Mouse (Mus musculus) midbrain, embryonic 10.5 days (tissue): ENCODE measurements at regions not wholly inside any gene's neighbourhood (a gene's known extent, or its start where the extent isn't known, plus 50 kb on each side); places are given as distances from the start of the nearest gene placed in this dataset.

Experiments used
- DNase-seq: peaks from one replicate; pipeline ENCODE4 v3.0.0-alpha.2; 2017; ENCODE audit warnings: low spot score
- H3K27ac ChIP-seq: fragments of 300-500 bp; sonication (generic); replicated peaks from 2 replicates; pipeline ENCODE4 v1.5.1; 2016; ENCODE audit warnings: mild to moderate bottlenecking
- H3K27me3 ChIP-seq: fragments of 300-500 bp; sonication (generic); 2 replicates; pipeline ENCODE4 v1.6.1; 2016; ENCODE audit warnings: low read depth, mild to moderate bottlenecking; ENCODE audit not compliant: poor library complexity, severe bottlenecking
- H3K36me3 ChIP-seq: fragments of 300-500 bp; sonication (generic); 2 replicates; pipeline ENCODE4 v1.6.1; 2016; ENCODE audit warnings: mild to moderate bottlenecking, moderate library complexity
- H3K4me1 ChIP-seq: fragments of 300-500 bp; sonication (generic); 2 replicates; pipeline ENCODE4 v1.6.1; 2016
- H3K4me3 ChIP-seq: fragments of 300-500 bp; sonication (generic); 2 replicates; pipeline ENCODE4 v1.5.1; 2016; ENCODE audit warnings: mild to moderate bottlenecking, moderate library complexity
- H3K9me3 ChIP-seq: fragments of 300-500 bp; sonication (generic); replicated peaks from 2 replicates; pipeline ENCODE4 v1.6.1; 2016; ENCODE audit warnings: mild to moderate bottlenecking
- WGBS: fragments of 180-500 bp; shearing (Covaris S2); methylation state at CpG from one replicate; pipeline ENCODE4 v1.1.7; 2016; 5-methylcytosine and 5-hydroxymethylcytosine counted together

DNA sequence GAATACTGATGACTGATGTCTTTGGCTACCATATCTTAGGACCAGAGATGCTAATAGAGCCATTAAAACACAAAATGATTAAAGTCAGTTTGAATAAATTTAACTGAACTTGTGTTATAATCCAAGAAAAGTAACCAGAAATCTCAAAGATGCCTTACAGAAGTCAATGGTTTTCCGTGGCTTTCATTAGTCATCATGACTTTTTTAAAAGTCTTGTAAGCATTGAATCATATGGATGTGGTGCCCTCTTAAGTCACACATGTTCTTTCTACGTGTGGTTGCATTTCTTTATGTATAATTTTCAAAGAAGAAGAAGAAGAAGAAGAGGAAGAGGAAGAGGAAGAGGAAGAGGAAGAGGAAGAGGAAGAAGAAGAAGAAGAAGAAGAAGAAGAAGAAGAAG, 178.2 kb downstream of the Mreg start:
- Histone ChIP-seq H3K27me3 (no peaks in the 10 kb centered on the region), H3K4me1 (peaks cover 7% of the 10 kb centered on the region), H3K4me3 (no peak overlapping the region), H3K27ac (no peak overlapping the region), H3K9me3 (no peaks in the 10 kb centered on the region), H3K36me3 (no peaks in the 10 kb centered on the region)
- 86% methylated on average over 2 of the region's 2 CpGs for WGBS
- DNase-seq, result no peak

DNA sequence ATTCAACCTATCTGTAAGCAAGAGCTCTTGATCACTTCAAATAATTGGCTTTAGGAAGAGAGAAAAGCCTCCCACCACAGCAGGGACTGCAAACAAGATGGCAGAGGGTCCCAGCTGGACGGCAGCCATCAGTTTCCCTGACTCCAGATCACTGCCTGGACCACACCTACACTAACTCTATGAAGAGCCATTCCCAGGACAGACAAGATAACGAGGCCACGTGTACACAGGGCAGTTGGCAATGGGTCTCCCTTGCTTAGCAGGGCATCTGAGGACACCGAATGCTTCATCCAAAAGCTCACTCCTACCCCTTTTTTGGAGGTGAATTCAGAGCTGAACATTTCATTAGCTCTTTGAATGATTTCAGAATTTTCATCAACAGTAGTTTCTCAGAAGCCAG, 179.9 kb downstream of the Mreg start:
- Histone ChIP-seq H3K4me3 (no peak overlapping the region), H3K36me3 (no peaks in the 10 kb centered on the region), H3K4me1 (no peaks in the 10 kb centered on the region), H3K27ac (no peak overlapping the region), H3K9me3 (no peaks in the 10 kb centered on the region), H3K27me3 (no peaks in the 10 kb centered on the region)
- DNase-seq, result no peak
- 80% methylated on average over 4 of the region's 4 CpGs for WGBS

DNA sequence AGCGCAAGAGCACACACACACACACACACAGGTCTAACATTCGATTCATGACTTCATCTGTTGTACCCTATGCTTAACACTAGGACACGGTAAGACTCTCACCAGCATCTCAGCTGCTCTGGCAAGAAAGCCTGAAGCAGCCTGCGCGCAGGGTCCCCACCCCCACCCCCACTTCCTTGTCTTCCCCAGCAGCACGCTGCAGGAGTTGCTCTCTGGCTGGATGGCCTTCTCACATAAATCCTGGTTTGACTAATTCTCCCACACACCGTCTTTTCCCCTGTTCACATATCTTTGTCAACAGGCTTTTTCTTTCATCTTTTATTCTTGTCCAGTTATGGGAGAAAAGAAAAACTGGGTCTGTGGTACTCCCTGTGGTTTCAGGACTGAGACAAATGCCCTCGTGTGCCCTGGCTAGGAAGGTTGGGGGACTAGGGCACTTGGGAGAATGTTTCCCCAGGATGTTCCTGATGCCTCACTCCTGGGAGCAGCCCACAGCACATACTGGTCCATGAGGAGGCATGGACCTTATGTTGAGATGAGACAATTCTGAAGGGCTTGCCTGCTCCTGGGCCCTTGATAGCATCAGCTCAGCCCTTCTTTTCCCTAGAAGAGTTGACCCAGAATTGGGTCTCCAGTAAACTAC, 181.2 kb downstream of the Mreg start:
- H3K4me3 ChIP-seq, result no peak overlapping the region
- WGBS, result 64% methylated on average over 8 of the region's 8 CpGs
- no peaks in the 10 kb centered on the region for H3K9me3 ChIP-seq
- no peak overlapping the region for H3K27ac ChIP-seq
- DNase-seq, result no peak
- H3K27me3 ChIP-seq, result no peaks in the 10 kb centered on the region
- H3K4me1 ChIP-seq, result no peaks in the 10 kb centered on the region
- H3K36me3 ChIP-seq, result no peaks in the 10 kb centered on the region

DNA sequence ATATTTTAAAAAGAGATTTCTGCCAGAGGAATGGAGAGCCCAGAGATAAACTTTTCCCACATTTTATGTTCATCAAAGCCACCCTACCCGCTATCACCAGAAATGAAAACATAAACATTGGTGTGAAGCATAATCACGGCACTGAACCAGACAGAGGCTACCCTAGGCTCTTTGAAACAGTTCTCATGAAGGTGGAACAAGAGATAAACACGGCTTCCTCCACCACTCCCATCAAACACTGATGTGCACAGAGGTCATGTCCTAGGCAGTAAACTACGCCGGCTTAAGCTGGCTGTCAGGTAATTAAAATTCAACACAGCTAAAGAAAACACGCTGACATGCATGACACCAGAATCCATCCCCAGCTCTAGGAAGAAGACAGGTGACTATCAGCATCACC, 182.5 kb downstream of the Mreg start:
- Histone ChIP-seq H3K4me3 (no peak overlapping the region), H3K27me3 (no peaks in the 10 kb centered on the region), H3K9me3 (no peaks in the 10 kb centered on the region), H3K27ac (no peak overlapping the region), H3K4me1 (no peaks in the 10 kb centered on the region), H3K36me3 (no peaks in the 10 kb centered on the region)
- no peak for DNase-seq
- WGBS, result 87% methylated on average over 6 of the region's 6 CpGs

DNA sequence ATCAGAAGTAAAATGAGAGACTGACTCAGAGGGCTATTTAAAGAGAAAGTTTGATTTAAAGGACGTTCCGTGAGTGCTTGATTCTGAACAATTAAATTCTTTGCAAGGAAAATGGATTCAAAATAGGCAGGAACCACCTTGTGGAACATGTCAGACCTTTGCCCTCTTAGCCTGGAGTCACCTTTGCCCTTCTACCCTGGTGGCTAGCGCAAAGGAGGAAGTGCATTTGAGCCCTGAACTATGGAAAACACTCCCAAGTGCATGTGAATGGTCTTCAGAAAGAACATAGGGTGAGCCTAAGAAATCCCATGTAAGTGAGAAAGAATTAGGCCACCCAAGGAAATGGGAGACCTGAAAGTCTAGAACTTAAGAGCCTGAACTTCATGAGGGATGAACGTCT, 185.2 kb downstream of the Mreg start:
- H3K9me3 ChIP-seq, result no peaks in the 10 kb centered on the region
- no peak overlapping the region for H3K4me3 ChIP-seq
- no peaks in the 10 kb centered on the region for H3K4me1 ChIP-seq
- H3K27me3 ChIP-seq, result no peaks in the 10 kb centered on the region
- H3K36me3 ChIP-seq, result no peaks in the 10 kb centered on the region
- no peak for DNase-seq
- WGBS, result 88% methylated on average over 4 of the region's 4 CpGs
- no peak overlapping the region for H3K27ac ChIP-seq

DNA sequence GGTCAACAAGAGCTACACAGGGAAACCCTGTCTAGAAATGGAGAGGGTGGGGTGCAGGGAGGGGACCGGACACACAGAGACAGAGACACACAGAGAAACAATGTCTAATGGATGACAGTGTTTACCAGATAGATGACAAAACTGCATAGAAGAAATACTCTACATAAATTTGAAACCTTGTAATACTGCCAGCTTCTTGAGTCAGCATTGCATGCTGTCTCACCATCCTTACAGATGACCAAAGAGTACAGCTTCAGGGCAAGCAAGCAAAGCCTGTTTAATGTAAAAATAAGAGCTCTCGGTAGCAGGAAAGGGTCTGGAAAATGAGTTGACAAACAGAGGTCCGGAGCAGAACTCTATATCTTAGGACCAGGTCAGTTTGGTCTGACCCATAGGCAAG, 189.5 kb downstream of the Mreg start:
- Histone ChIP-seq H3K4me1 (peaks cover 3% of the 10 kb centered on the region; the same call in 1 of the 2 replicates), H3K27ac (no peak overlapping the region), H3K4me3 (no peak overlapping the region), H3K36me3 (no peaks in the 10 kb centered on the region), H3K9me3 (no peaks in the 10 kb centered on the region), H3K27me3 (no peaks in the 10 kb centered on the region)
- no peak for DNase-seq
- 94% methylated on average over 3 of the region's 3 CpGs for WGBS

DNA sequence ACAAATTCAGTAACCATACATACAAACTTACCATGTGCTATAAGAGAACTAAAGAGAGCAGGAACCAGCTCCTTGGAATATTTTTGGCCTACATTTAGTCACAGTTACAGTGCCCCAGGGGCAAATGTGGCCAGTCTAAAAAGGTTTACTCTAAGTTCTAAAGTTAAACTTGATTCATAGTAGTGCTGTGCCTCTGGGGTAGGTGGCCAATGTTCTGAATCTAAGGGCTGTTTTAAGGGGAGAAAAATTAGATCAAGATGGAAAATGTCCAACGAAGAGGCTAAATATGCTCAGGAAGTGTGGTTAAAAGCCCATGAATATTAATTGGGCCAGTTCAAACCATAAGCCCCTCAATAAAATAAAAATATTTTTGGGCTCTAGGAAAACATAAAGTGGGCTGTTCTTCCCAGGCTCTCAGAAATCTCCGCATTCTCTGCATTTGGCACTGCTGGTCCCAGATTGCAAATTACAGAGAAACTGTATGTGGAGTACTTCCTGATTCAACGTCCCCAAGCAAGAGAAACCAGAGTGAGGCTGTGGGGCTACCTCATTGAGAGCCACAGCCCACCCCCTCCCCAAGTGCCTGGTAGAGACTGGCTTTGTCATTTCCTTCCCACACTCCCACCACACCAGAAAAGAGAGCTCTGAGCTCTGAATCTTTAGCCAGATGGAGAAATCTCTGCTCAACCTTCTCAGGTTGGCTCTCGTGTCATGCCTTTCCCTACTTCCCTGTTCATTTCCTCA, 193.5 kb downstream of the Mreg start:
- DNase-seq, result no peak
- no peaks in the 10 kb centered on the region for H3K9me3 ChIP-seq
- H3K27me3 ChIP-seq, result no peaks in the 10 kb centered on the region
- no peak overlapping the region for H3K4me3 ChIP-seq
- H3K4me1 ChIP-seq, result peaks cover 5% of the 10 kb centered on the region; the same call in 1 of the 2 replicates
- no peaks in the 10 kb centered on the region for H3K36me3 ChIP-seq
- 84% methylated on average over 4 of the region's 4 CpGs for WGBS
- H3K27ac ChIP-seq, result no peak overlapping the region

DNA sequence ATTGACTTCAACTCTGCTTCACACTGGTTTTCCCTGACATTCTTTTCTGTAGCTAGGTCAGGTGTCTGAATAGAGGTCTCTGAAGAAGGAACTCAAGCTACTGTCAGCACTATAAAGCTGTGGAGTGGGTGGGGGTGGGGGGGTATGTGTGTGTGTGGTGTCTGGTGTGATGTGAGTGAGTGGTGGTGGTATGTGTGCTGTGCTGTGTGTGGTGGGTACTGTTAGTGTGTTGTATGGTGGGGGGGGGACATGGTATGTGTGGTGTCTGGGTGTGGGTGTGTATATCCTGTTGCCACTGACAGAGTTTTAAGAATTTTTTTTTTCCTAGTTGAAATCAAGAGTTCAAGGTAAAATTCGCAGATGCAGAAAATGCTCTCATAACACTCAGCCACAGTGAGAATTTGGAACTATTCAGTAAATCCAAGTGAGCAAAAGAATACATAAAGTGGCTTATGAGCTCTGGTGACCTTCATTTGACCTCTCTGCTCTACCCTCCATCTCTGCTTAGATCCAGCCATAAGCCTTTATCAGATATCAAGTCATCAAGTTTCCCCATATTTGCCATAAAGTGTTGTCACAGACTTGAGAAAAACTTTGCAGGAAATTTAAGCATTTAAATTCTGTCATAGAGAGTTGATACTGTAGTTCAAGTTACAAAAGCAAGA, 194.2 kb downstream of the Mreg start:
- Histone ChIP-seq H3K9me3 (no peaks in the 10 kb centered on the region), H3K27ac (no peak overlapping the region), H3K4me1 (peaks cover 5% of the 10 kb centered on the region; the same call in 1 of the 2 replicates), H3K4me3 (no peak overlapping the region), H3K36me3 (no peaks in the 10 kb centered on the region), H3K27me3 (no peaks in the 10 kb centered on the region)
- no peak for DNase-seq
- 83% methylated on average over 1 of the region's 1 CpGs for WGBS

DNA sequence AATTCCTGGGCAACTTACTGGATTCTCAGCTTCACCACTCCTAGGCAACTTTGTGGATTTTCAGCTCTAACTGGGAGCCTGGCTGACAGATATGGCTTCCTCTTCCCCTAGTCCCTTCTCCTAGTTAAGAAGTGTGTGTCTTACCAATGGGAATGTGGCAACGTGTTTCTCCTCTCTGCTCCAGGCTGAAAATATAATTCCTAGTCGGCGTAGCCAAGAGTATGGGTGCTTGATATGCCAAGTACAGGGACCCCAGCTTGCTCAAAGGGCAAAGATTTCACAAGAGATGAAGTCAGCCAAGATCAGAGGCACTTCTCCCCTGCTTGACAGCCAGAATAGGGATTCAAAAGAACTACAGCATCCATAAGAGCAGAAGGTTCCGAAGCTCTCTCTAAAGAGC, 196.6 kb downstream of the Mreg start:
- no peak for DNase-seq
- Histone ChIP-seq H3K27me3 (no peaks in the 10 kb centered on the region), H3K4me3 (no peak overlapping the region), H3K36me3 (no peaks in the 10 kb centered on the region), H3K9me3 (no peaks in the 10 kb centered on the region), H3K4me1 (peaks cover 5% of the 10 kb centered on the region; the same call in 1 of the 2 replicates), H3K27ac (no peak overlapping the region)
- 91% methylated on average over 4 of the region's 4 CpGs for WGBS

- no peaks in the 10 kb centered on the region for H3K36me3 ChIP-seq
- H3K27me3 ChIP-seq, result no peaks in the 10 kb centered on the region
- no peak overlapping the region for H3K27ac ChIP-seq
- DNase-seq, result no peak
- H3K9me3 ChIP-seq, result no peaks in the 10 kb centered on the region
- no peak overlapping the region for H3K4me3 ChIP-seq
- peaks cover 5% of the 10 kb centered on the region for H3K4me1 ChIP-seq
- 89% methylated on average over 2 of the region's 2 CpGs for WGBS
Observed at GRCm38 (mm10) chr1:72014580-72014979, 197.5 kb downstream of the Mreg start.

GRCm38 (mm10) chr1:72013863-72014262, 198.2 kb downstream of the Mreg start:
- no peaks in the 10 kb centered on the region for H3K9me3 ChIP-seq
- no peak for DNase-seq
- H3K36me3 ChIP-seq, result no peaks in the 10 kb centered on the region
- H3K4me1 ChIP-seq, result peaks cover 10% of the 10 kb centered on the region
- no peak overlapping the region for H3K27ac ChIP-seq
- no peak overlapping the region for H3K4me3 ChIP-seq
- 89% methylated on average over 7 of the region's 7 CpGs for WGBS
- no peaks in the 10 kb centered on the region for H3K27me3 ChIP-seq

GRCm38 (mm10) chr1:72012710-72013109, 199.4 kb downstream of the Mreg start:
- Histone ChIP-seq H3K4me1 (peaks cover 7% of the 10 kb centered on the region), H3K27me3 (no peaks in the 10 kb centered on the region), H3K36me3 (no peaks in the 10 kb centered on the region), H3K27ac (no peak overlapping the region), H3K9me3 (no peaks in the 10 kb centered on the region), H3K4me3 (no peak overlapping the region)
- no peak for DNase-seq
- WGBS, result 74% methylated on average over 7 of the region's 7 CpGs

- Histone ChIP-seq H3K27ac (no peak overlapping the region), H3K27me3 (no peaks in the 10 kb centered on the region), H3K9me3 (no peaks in the 10 kb centered on the region), H3K4me1 (peaks cover 14% of the 10 kb centered on the region), H3K36me3 (no peaks in the 10 kb centered on the region), H3K4me3 (no peak overlapping the region)
- 49% methylated on average over 7 of the region's 7 CpGs for WGBS
- no peak for DNase-seq
Observed at GRCm38 (mm10) chr1:72009270-72009928, 202.7 kb downstream of the Mreg start.
